Mouse (Mus musculus) yolk sac, embryonic 10.5 days (tissue): ENCODE data around the gene Jakmip3.

ENCODE experiments used
- DNase-seq: peaks from one replicate; pipeline ENCODE4 v3.0.0-alpha.2; 2017; ENCODE audit warnings: low spot score

Gene Jakmip3

GRCm38 (mm10) chr7:138940612-138941461 lies at the start of gene Jakmip3:
Gene Jakmip3, plus strand, starts transcription at chr7:138940730.
- DNase-seq, result no peak

- peak; percentile 74 for DNase-seq
Observed at GRCm38 (mm10) chr7:138898122-138898521, 42.4 kb upstream of the Jakmip3 start.

- no peak for DNase-seq
Observed at GRCm38 (mm10) chr7:138898743-138899142, 41.8 kb upstream of the Jakmip3 start.

- DNase-seq, result peak; percentile 52
Observed at GRCm38 (mm10) chr7:138903886-138904435, 36.6 kb upstream of the Jakmip3 start.

- DNase-seq, result no peak
Observed at GRCm38 (mm10) chr7:138906441-138906840, 34.1 kb upstream of the Jakmip3 start.

- peak; percentile 82 for DNase-seq
Observed at GRCm38 (mm10) chr7:138907043-138907442, 33.5 kb upstream of the Jakmip3 start.

- peak; percentile 75 for DNase-seq
Observed at GRCm38 (mm10) chr7:138907976-138908375, 32.6 kb upstream of the Jakmip3 start.

GRCm38 (mm10) chr7:138908768-138909276 lies 31.7 kb upstream of the Jakmip3 start:
- DNase-seq, result no peak

- DNase-seq, result peak; percentile 98
Observed at GRCm38 (mm10) chr7:138909277-138910192, 31.0 kb upstream of the Jakmip3 start, which contains the start of gene Bnip3. Gene Bnip3, minus strand, starts transcription at chr7:138909519.

GRCm38 (mm10) chr7:138910193-138910562 lies 30.4 kb upstream of the Jakmip3 start:
- no peak for DNase-seq

- no peak for DNase-seq
Observed at GRCm38 (mm10) chr7:138913616-138914015, 26.9 kb upstream of the Jakmip3 start.

GRCm38 (mm10) chr7:138919156-138919944 lies 21.2 kb upstream of the Jakmip3 start:
- peak; percentile 87 for DNase-seq

GRCm38 (mm10) chr7:138921611-138922010 lies 18.9 kb upstream of the Jakmip3 start:
- no peak for DNase-seq

GRCm38 (mm10) chr7:138923756-138924425 lies 16.6 kb upstream of the Jakmip3 start:
- DNase-seq, result peak; percentile 51

- no peak for DNase-seq
Observed at GRCm38 (mm10) chr7:138928456-138928855, 12.1 kb upstream of the Jakmip3 start.

GRCm38 (mm10) chr7:138934523-138934922 lies 6.0 kb upstream of the Jakmip3 start:
- DNase-seq, result no peak

- no peak for DNase-seq
Observed at GRCm38 (mm10) chr7:138938991-138939390, 1.5 kb upstream of the Jakmip3 start.

- DNase-seq, result no peak
Observed at GRCm38 (mm10) chr7:138940256-138940611, 296 bp upstream of the Jakmip3 start.

- DNase-seq, result no peak
Observed at GRCm38 (mm10) chr7:138941571-138941970, 1.0 kb downstream of the Jakmip3 start.

GRCm38 (mm10) chr7:138942301-138942700 lies 1.8 kb downstream of the Jakmip3 start:
- no peak for DNase-seq

GRCm38 (mm10) chr7:138945668-138946067 lies 5.1 kb downstream of the Jakmip3 start:
- no peak for DNase-seq
